Mouse (Mus musculus) CD4-positive, CD25-positive, alpha-beta regulatory T cell, adult 2 months (primary cell): ENCODE results near the gene P2ry14.
"Not testable (repeated sequence)": the region's sequence is repeated elsewhere in the genome, so short reads cannot be mapped to it uniquely, and the experiment has no call there.

Experiments used
- DNase-seq: peaks from one replicate; pipeline ENCODE4 v3.0.0-alpha.2; 2012; ENCODE audit warnings: low read depth, low spot score

The P2ry14 gene

GRCm38 (mm10) chr3:59145194-59145593 is 8.2 kb downstream of the P2ry14 start:
- no peak for DNase-seq

GRCm38 (mm10) chr3:59141507-59142305 is 11.7 kb downstream of the P2ry14 start:
- DNase-seq = no peak

- not testable (repeated sequence) for DNase-seq
These were observed 12.5 kb downstream of the P2ry14 start for GRCm38 (mm10) chr3:59140941-59141340.

GRCm38 (mm10) chr3:59140115-59140514 is 13.3 kb downstream of the P2ry14 start:
- no peak for DNase-seq

- no peak for DNase-seq
These were observed 13.8 kb downstream of the P2ry14 start for GRCm38 (mm10) chr3:59139651-59140051.

GRCm38 (mm10) chr3:59138946-59139468 is 14.4 kb downstream of the P2ry14 start:
- no peak for DNase-seq

GRCm38 (mm10) chr3:59135911-59136653 is 17.3 kb downstream of the P2ry14 start:
- DNase-seq = no peak

- no peak for DNase-seq
These were observed 20.2 kb downstream of the P2ry14 start for GRCm38 (mm10) chr3:59133189-59133588.

- DNase-seq = peak; percentile 53
These were observed 21.5 kb downstream of the P2ry14 start for GRCm38 (mm10) chr3:59131966-59132365.

- DNase-seq = no peak
These were observed 22.3 kb downstream of the P2ry14 start for GRCm38 (mm10) chr3:59131081-59131480.

- peak; percentile 56 for DNase-seq
These were observed 23.0 kb downstream of the P2ry14 start for GRCm38 (mm10) chr3:59130431-59130830.

- no peak for DNase-seq
These were observed 23.9 kb downstream of the P2ry14 start for GRCm38 (mm10) chr3:59129547-59129946.

GRCm38 (mm10) chr3:59128681-59129080 is 24.7 kb downstream of the P2ry14 start:
- DNase-seq = no peak

- no peak for DNase-seq
These were observed 27.4 kb downstream of the P2ry14 start for GRCm38 (mm10) chr3:59125783-59126555.

GRCm38 (mm10) chr3:59125022-59125421 is 28.4 kb downstream of the P2ry14 start:
- no peak for DNase-seq

- DNase-seq = no peak
These were observed 31.5 kb downstream of the P2ry14 start for GRCm38 (mm10) chr3:59121780-59122449.

GRCm38 (mm10) chr3:59121067-59121730 is 32.2 kb downstream of the P2ry14 start:
- no peak for DNase-seq

- DNase-seq = no peak
These were observed 39.4 kb downstream of the P2ry14 start for GRCm38 (mm10) chr3:59113973-59114517.

- not testable (repeated sequence) for DNase-seq
These were observed 40.1 kb downstream of the P2ry14 start for GRCm38 (mm10) chr3:59113291-59113690.

- DNase-seq = no peak
These were observed 41.5 kb downstream of the P2ry14 start for GRCm38 (mm10) chr3:59111944-59112343.
